Mouse (Mus musculus): ENCODE data around the gene 9830107B12Rik. TPM values are rescaled to one million over a fixed set of nuclear protein-coding genes. Genes with fewer than 3 reads are reported as not detected.

The 9830107B12Rik gene
- polyA plus RNA-seq, 1 experiment from 2014 or later, result 0.14 TPM

DNA sequence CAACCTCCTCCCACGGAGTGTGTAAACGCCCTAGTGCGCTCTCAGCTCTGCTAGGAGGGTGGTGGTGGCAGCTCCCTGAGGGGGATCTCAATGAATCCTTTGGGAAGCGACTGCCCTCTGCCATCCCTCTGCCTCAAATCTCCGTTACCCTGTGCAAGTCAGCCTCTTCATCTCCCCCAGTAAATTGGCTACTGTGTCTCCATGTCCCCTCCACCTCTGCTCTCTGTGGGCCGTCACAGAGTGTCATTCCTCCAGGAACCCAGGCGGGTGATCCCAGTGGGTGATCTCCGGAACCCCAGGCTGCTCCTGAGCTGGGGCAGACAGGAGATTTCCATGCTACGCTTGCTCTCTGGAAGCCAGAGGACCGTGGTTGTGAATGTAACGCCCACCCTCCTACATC is 46.8 kb downstream of the 9830107B12Rik start:
- Histone ChIP-seq H3K4me3 (ENCODE audit: inconsistent target) (no peak overlapping the region), H3K79me2 (ENCODE audit: inconsistent target) (no peaks in the 10 kb centered on the region), H3K27ac (no peak overlapping the region), H3K36me3 (ENCODE audit: inconsistent target) (no peaks in the 10 kb centered on the region)
- WGBS (ENCODE audit: missing documents), result 23% methylated on average over 11 of the region's 11 CpGs

DNA sequence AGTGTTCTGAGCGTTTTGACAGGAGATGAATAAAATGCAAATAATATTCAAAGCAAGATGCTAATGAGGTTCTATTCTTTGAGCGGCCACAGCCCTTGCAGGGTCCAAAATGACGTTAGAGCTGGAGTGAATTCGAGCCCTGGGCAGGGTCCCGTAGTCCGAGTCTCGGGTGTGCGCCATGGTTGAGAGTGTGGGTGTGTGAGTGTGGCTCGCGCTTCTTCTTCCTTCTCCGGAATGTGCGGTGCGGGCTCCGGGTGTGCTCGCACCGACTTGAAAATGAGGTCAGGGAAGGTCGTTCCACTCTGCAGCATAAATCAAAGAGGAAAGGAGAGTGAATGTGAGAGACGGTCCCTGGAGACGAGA is 47.6 kb downstream of the 9830107B12Rik start:
- H3K79me2 ChIP-seq (ENCODE audit: inconsistent target), result no peaks in the 10 kb centered on the region
- H3K4me3 ChIP-seq (ENCODE audit: inconsistent target), result no peak overlapping the region
- WGBS (ENCODE audit: missing documents), result under 1% methylated on average over 18 of the region's 19 CpGs
- no peak overlapping the region for H3K27ac ChIP-seq
- H3K36me3 ChIP-seq (ENCODE audit: inconsistent target), result no peaks in the 10 kb centered on the region

DNA sequence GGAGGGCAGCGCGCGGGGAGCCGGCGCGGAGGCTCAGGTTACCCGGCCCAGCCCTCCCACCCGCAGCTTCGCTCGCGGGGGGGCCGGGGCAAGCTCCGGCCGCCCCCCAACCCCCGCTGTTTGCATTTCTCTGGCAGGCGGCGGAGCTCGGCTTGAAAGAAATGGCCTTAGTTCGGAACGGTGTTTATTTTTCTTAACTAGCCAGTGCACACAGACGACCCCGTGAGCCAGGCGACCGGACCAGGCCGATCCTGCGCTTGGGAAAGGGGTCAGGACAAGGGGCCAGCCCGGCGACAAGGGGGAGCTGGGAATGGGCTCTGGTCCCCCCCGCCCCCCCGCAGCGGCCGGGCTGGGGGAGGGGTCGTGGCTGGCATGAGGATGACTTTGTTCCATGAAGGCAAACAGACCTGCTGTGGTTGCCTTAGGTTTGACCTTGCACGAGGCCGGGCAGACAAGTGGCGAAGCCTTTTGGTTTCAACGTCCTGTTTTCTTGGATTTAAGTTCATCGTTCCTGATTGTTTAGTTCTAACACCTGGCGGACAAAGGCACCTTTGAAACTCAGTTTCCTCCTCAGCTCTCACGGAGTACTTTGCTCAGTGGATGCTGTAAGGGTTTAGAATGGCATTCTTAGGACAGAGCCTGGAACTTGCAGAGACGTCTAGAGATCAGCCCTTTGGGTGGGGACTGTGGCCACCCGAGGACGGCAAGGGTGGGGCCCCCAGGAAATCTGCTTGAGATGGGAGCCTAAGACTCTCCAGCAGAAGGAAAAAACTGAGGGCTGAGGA is 48.1 kb downstream of the 9830107B12Rik start:
- no peaks in the 10 kb centered on the region for H3K79me2 ChIP-seq (ENCODE audit: inconsistent target)
- no peaks in the 10 kb centered on the region for H3K36me3 ChIP-seq (ENCODE audit: inconsistent target)
- H3K27ac ChIP-seq, result no peak overlapping the region
- no peak overlapping the region for H3K4me3 ChIP-seq (ENCODE audit: inconsistent target)
- WGBS (ENCODE audit: missing documents), result 4% methylated on average over 36 of the region's 43 CpGs

DNA sequence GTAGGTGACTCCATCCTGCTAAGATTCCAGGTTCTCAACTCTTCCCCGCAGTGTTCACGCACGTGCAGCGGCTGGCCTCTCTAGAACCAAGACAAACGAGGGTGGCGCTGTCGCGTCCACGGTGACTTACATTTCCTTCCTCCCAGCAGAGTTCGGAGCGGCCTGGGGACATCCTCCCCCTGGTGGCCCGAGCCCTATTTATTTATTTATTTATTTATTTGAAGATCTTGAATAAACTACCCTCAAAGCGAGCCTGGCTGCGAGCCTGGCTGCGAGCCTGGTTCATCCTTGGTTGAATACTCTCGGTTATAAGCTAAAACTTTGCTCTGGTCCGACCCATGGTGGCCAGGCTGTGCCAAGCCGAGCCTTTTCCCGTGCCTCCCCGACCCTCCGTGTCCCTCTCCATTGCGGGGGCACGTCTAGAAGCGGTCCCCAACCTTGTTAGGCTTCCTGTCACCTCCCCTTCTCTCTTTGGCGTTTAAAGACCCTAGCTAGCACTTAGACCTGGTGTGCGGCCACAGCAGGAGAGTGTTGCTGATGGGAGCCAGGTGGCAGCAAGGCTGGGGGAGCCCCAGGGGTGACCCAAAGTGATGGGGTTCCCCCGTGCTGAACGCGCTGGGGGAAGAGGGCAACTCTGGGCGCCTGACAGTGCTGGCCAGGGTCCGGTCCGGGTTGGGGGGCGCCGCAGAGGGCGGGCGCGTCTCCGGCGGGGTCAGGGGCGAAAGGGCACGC is 48.9 kb downstream of the 9830107B12Rik start:
- H3K36me3 ChIP-seq (ENCODE audit: inconsistent target), result no peaks in the 10 kb centered on the region
- H3K4me3 ChIP-seq (ENCODE audit: inconsistent target), result no peak overlapping the region
- no peaks in the 10 kb centered on the region for H3K79me2 ChIP-seq (ENCODE audit: inconsistent target)
- H3K27ac ChIP-seq, result no peak overlapping the region
- WGBS (ENCODE audit: missing documents), result 0% methylated on average over 37 of the region's 41 CpGs

DNA sequence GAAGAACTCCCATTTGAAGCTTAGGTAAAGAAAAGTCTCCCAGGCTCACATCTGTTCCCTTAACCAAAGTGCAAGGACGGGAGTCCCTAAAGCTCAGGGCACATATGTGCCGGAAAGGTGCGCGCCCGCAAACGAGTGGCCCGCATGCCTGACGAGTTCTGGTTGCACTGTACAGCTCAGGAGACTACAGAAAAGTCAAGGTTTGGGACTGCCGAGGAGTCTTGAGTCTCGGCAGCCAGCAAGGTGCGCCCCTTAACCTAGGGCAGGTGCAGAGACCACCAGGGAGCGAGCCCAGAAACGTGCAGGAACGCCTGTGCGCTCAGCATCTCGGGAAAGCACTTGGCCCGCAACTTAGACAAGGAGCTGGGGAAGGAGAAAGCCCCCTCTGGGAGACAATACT is 49.7 kb downstream of the 9830107B12Rik start:
- Histone ChIP-seq H3K27ac (no peak overlapping the region), H3K79me2 (ENCODE audit: inconsistent target) (no peaks in the 10 kb centered on the region), H3K4me3 (ENCODE audit: inconsistent target) (no peak overlapping the region), H3K36me3 (ENCODE audit: inconsistent target) (no peaks in the 10 kb centered on the region)
- WGBS (ENCODE audit: missing documents), result 9% methylated on average over 17 of the region's 17 CpGs

DNA sequence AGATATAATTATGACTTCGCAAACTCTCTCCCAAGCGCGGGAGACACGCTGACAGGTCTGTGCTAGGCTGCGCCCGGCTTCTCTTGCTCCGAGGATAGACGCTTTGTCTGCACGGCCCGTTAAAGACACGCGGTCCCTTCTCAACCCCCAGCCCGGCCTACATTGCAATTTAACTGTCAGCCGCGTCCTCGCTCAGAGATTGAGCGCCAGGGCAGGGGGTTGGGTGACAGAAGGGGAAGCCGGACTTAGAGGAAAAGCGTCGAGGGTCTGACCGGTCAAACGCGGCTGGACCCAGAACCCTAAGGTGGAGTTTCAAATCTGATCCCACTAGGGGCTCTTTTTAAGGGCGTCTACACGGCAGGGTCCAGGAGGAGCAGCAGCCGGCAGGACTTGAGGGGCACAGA is 50.3 kb downstream of the 9830107B12Rik start:
- Histone ChIP-seq H3K36me3 (ENCODE audit: inconsistent target) (no peaks in the 10 kb centered on the region), H3K4me3 (ENCODE audit: inconsistent target) (no peak overlapping the region), H3K79me2 (ENCODE audit: inconsistent target) (no peaks in the 10 kb centered on the region), H3K27ac (no peak overlapping the region)
- WGBS (ENCODE audit: missing documents), result 2% methylated on average over 26 of the region's 26 CpGs

DNA sequence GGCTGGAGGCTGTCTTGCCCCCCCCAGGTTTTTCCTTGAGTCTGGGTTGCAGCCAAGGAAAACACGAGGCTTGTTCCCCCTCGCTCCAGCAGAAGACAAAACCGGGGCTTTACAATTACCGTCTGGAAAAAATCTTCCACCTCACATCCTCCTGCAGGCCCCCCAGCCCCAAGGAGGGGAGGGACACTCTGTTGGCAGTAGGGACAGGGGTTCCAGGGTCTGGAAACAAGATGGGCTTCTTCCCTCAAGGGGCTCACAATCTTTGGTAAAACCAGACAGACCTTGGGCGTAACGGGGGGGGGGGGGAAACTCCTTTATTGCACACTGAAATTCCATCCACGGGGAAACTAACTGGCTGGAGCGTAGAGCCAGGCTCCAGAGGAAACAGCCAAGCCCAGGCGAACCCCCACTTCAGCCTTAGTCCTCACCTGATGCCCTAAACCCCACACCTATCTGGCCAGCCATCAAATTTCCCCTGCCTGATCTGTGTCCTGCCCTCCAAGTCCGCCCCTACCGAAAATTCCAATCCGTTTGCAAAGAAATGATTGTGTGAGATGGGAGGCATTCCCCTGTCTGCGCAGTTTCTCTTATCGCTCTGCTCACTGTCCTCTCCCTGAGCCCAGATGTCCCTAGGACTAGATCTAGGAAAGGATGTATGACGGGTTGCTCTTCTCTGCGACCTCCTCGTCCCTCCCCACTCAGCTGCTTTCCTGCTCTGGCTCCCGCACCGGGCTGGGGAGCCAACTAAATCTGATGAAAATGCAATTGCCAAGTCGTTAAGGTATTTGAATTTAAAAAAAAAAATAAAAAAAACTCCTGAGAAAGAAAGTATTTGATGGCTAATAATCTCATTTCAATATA is 51.0 kb downstream of the 9830107B12Rik start:
- 14% methylated on average over 18 of the region's 20 CpGs for WGBS (ENCODE audit: missing documents)
- Histone ChIP-seq H3K4me3 (ENCODE audit: inconsistent target) (no peak overlapping the region), H3K27ac (no peak overlapping the region), H3K36me3 (ENCODE audit: inconsistent target) (no peaks in the 10 kb centered on the region), H3K79me2 (ENCODE audit: inconsistent target) (no peaks in the 10 kb centered on the region)

DNA sequence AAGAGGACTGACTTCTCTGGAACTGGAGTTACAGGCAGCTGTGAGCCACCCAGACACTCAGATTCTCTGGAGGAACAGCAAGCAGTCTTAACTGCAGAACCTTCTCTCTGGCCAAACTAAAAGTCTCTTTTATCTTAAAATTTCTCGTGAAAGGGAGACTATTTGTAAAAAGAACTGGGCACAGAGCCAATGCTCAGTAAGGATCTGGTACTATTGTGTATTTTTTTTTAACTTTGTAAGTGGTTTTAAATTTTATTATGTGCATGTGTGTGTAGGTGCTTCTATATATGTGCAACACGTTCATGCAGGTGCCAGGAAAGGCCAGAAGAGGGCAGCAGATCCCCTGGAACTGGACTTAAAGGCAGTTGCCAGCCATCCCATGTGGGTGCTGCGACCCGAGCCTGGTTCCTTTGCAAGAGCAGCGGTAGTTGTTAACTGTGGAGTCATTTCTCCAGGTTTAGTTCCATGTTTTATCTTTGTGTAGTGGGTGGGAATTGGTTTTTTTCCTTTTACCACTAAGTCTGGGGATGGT is 52.7 kb downstream of the 9830107B12Rik start:
- H3K36me3 ChIP-seq (ENCODE audit: inconsistent target), result no peaks in the 10 kb centered on the region
- WGBS (ENCODE audit: missing documents), result 72% methylated on average over 5 of the region's 5 CpGs
- H3K79me2 ChIP-seq (ENCODE audit: inconsistent target), result no peaks in the 10 kb centered on the region
- no peak overlapping the region for H3K27ac ChIP-seq
- no peak overlapping the region for H3K4me3 ChIP-seq (ENCODE audit: inconsistent target)

DNA sequence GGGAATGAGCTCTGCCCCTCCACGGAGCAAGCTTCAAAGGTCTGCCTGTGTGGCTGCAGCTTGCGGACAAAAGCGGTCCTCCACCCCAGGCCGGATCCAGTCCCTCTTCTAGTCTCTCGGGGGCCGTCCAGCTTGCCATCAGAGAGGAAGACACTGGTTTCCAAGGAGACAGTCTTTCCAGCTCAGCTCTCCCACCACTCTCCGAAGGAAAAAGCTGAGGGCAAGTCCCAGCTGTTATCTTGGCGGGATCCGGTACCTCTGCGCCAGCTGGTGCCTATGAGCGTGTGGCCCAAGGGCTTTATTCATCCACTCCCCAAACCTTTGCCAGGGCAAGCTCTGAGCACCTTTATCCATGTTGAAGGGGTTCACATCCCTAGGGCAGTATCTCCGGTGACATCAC is 55.8 kb downstream of the 9830107B12Rik start:
- Histone ChIP-seq H3K79me2 (ENCODE audit: inconsistent target) (no peaks in the 10 kb centered on the region), H3K27ac (no peak overlapping the region), H3K4me3 (ENCODE audit: inconsistent target) (no peak overlapping the region), H3K36me3 (ENCODE audit: inconsistent target) (no peaks in the 10 kb centered on the region)
- WGBS (ENCODE audit: missing documents), result 93% methylated on average over 12 of the region's 12 CpGs

DNA sequence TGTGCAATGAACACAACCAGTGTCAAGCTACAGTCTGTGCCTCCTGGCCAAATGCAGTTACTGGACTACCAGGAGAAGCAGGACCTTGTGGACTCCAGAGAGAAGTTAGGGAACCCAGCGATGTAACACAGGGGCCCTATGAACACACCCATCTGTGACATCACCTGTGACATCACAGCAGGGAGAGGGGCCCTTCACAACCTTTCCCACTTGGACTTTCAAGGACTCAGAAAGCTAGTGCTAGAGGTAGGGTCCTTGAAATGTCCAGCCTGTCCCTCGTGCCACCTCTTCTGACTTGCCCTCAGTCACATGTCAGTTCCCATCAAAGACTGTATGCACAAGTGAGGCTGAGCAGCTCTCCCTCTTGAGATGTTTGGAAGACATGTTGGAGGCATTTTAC is 56.6 kb downstream of the 9830107B12Rik start:
- no peak overlapping the region for H3K27ac ChIP-seq
- 83% methylated on average over 2 of the region's 2 CpGs for WGBS (ENCODE audit: missing documents)
- no peaks in the 10 kb centered on the region for H3K79me2 ChIP-seq (ENCODE audit: inconsistent target)
- H3K4me3 ChIP-seq (ENCODE audit: inconsistent target), result no peak overlapping the region
- no peaks in the 10 kb centered on the region for H3K36me3 ChIP-seq (ENCODE audit: inconsistent target)

DNA sequence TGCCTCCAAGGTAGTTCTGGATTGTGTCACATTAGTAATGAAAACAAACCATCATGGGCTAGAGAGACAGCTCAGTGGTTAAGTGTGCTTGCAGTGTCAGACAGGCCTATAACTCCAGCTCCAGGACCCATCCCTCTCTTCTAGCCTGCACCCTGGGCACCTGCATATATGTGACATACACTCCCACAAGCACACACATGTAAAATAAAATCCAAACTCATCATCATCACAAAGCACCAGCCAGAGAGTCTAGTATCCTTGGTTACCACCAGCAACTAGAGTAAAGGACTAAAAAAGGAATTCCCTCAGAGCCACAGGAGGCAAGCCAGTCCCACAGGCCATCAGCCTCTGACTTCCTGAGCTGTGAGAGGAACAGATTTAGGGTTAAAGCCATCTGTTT is 57.0 kb downstream of the 9830107B12Rik start, which contains the start of gene 1700067P10Rik:
Gene 1700067P10Rik, plus strand, starts transcription at position 301 of the 400 bp plus-strand sequence.
- no peak within 1 kb of the TSS for H3K4me3 ChIP-seq (ENCODE audit: inconsistent target)

DNA sequence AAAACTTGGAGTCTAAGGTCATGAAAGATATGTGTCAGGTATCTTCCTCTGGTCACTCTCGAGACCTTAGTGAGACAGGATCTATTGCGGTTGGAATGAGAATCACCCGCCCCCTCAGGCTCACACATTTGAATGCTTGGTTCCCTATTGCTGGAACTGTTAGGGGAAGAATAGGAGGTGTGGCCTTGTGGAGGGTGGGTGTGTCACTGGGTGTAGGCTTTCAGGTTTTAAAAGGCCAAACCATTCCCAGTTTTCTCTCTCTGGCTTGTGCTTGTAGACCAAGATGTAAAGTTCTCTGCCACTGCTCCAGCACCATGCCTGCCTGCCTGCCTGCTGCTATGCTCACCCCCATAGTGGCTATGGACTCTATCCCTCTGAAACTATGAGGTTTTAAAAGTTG is 65.4 kb downstream of the 9830107B12Rik start:
- no peak overlapping the region for H3K4me3 ChIP-seq (ENCODE audit: inconsistent target)
- no peaks in the 10 kb centered on the region for H3K79me2 ChIP-seq (ENCODE audit: inconsistent target)
- no peaks in the 10 kb centered on the region for H3K36me3 ChIP-seq (ENCODE audit: inconsistent target)
- 45% methylated on average over 3 of the region's 3 CpGs for WGBS (ENCODE audit: missing documents)
- H3K27ac ChIP-seq, result no peak overlapping the region

More for the DNA sequence above, 57.0 kb downstream of the 9830107B12Rik start, which contains the start of gene 1700067P10Rik:
- Histone ChIP-seq H3K36me3 (ENCODE audit: inconsistent target) (no peaks in the 10 kb centered on the region), H3K27ac (no peak within 1 kb of the TSS), H3K79me2 (ENCODE audit: inconsistent target) (no peaks in the 10 kb centered on the region)

Data from macrophage (primary cell).